Mouse (Mus musculus) brain, embryonic 14.5 days (tissue): ENCODE measurements around the gene Mapkbp1.

Source experiments
- CTCF ChIP-seq: fragments of 200-500 bp; IDR thresholded peaks from 2 replicates; pipeline ENCODE4 v1.5.1; 2012; ENCODE audit warnings: inconsistent platforms, mild to moderate bottlenecking, moderate library complexity, borderline replicate concordance; ENCODE audit not compliant: insufficient read depth, insufficient read length; ENCODE audit errors: extremely low read depth
- POLR2A ChIP-seq: fragments of 200-500 bp; IDR thresholded peaks from 2 replicates; pipeline ENCODE4 v1.6.1; 2012; ENCODE audit warnings: mild to moderate bottlenecking, inconsistent platforms, borderline replicate concordance; ENCODE audit not compliant: poor library complexity, insufficient read depth, insufficient read length, severe bottlenecking; ENCODE audit errors: extremely low read depth

DNA sequence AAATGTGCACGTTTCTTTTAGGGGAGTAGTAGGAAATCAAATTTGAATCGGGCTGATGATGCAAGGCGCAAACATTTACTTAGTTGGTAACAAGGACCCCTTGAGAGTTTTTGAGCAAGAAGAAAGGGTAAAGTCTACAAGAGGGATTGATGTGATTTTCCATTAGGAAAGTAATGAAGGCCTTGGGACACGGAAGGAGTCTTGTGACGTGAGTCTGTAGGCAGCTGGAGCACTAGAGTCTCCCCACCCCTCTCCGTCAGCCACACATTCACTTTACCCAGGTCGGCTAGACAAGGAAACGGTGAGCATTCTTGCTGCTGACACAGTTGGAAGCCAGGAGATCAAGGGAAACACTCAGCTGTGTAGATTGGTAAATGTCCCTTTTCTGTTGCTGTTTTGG, 13.4 kb downstream of the Mapkbp1 start:
- TF ChIP-seq CTCF: no peak
- no peak for TF ChIP-seq POLR2A
